Mouse (Mus musculus): ENCODE data around the gene Pgpep1l. TPM values are rescaled to one million over a fixed set of nuclear protein-coding genes. Genes with fewer than 3 reads are reported as not detected.
"Not testable (repeated sequence)": the region's sequence is repeated elsewhere in the genome, so short reads cannot be mapped to it uniquely, and the experiment has no call there.

The Pgpep1l gene
- polyA plus RNA-seq, 1 experiment from 2014 or later = not detected

DNA sequence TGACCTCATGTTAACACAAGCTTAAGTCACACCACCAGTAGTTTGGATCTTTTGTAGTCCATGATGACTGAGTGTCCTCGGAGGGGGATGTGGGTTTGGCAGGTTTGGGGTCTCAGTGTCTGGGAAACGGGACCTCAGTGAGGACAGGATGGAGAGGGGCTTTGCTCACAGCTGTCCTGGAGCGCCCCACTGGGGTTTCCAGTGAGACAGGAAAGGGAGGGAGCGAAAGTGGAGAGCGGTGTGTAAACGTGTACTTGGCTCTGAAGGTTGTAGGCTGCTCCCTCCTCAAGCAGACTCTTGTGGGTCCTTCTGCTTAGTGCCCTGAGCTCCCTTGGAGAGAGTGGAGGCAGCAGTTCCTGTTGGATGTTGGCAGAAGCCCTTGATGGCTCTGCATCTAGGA lies 14.9 kb upstream of the Pgpep1l start:
- no peak overlapping the region for H3K9ac ChIP-seq (ENCODE audit: low read depth, low read length)
- peaks cover 7% of the 10 kb centered on the region for H3K4me1 ChIP-seq (replicated peaks; ENCODE audit: control insufficient read depth, insufficient read depth, low read length)
- H3K4me2 ChIP-seq (replicated peaks; ENCODE audit: low read depth) = no peak overlapping the region
- no peak overlapping the region for H3K27ac ChIP-seq (ENCODE audit: low read depth, low read length)
- ATAC-seq = no peak
- no peaks in the 10 kb centered on the region for H3K36me3 ChIP-seq (ENCODE audit: control insufficient read depth, insufficient read depth)
- H3K27me3 ChIP-seq (replicated peaks; ENCODE audit: control insufficient read depth, insufficient read depth, low read length) = peaks cover 12% of the 10 kb centered on the region; the same call in 1 of the 2 replicates
- TF ChIP-seq CTCF (IDR thresholded peaks at IDR 0.05; ENCODE audit: low read depth) = no peak
- 72% methylated on average over 6 of the region's 6 CpGs for WGBS
- H3K4me3 ChIP-seq (ENCODE audit: low read depth, low read length) = no peak overlapping the region
- H3K9me3 ChIP-seq (ENCODE audit: control insufficient read depth) = no peaks in the 10 kb centered on the region

DNA sequence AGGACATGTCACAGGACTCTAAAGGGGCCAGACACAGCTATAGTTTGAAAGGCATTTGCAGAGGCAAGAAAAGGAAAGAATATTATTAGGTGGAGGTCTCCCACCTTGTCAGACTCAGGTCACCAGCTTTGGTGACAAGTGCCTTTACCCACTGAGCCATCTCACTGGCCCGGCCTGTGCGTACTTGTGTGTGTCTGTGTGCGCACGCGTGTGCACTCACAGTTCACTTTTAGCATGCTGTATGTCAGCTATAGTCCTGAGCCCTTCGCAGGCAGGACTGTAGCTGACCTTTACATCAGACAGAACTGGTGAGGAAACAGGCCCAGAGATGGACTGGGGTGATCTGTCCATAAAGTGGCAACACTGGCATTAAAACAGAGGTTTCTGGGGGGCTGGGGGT lies 14.4 kb upstream of the Pgpep1l start:
- no peak for TF ChIP-seq CTCF (IDR thresholded peaks at IDR 0.05; ENCODE audit: low read depth)
- Histone ChIP-seq H3K4me2 (replicated peaks; ENCODE audit: low read depth) (no peak overlapping the region), H3K27ac (ENCODE audit: low read depth, low read length) (no peak overlapping the region), H3K9ac (ENCODE audit: low read depth, low read length) (no peak overlapping the region), H3K4me1 (replicated peaks; ENCODE audit: control insufficient read depth, insufficient read depth, low read length) (peaks cover 7% of the 10 kb centered on the region), H3K4me3 (ENCODE audit: low read depth, low read length) (no peak overlapping the region), H3K27me3 (replicated peaks; ENCODE audit: control insufficient read depth, insufficient read depth, low read length) (peaks cover 12% of the 10 kb centered on the region; the same call in 1 of the 2 replicates), H3K36me3 (ENCODE audit: control insufficient read depth, insufficient read depth) (no peaks in the 10 kb centered on the region), H3K9me3 (ENCODE audit: control insufficient read depth) (no peaks in the 10 kb centered on the region)
- 95% methylated on average over 6 of the region's 6 CpGs for WGBS
- no peak for ATAC-seq

DNA sequence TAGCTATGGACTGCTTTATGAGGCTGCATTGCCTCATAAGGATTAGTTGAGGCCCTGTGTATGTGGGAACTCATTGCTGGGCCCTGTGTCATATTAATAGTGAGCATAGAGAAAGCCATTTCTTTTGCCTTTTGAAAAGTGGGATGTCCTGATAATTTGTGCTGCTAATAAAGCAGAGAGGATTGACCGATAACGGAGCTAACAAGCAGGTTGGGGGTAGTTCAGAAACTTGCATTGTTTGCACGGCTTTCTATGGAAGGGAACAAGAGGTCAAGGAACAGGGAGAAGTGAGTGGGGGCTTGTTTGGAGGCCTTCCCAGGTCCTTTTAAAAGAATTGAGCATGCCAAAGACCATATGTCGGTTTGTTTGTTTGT lies 13.9 kb upstream of the Pgpep1l start:
- H3K4me1 ChIP-seq (replicated peaks; ENCODE audit: control insufficient read depth, insufficient read depth, low read length) = peaks cover 7% of the 10 kb centered on the region
- no peak for TF ChIP-seq CTCF (IDR thresholded peaks at IDR 0.05; ENCODE audit: low read depth)
- WGBS = 70% methylated on average over 4 of the region's 4 CpGs
- no peak overlapping the region for H3K27ac ChIP-seq (ENCODE audit: low read depth, low read length)
- no peaks in the 10 kb centered on the region for H3K36me3 ChIP-seq (ENCODE audit: control insufficient read depth, insufficient read depth)
- no peak overlapping the region for H3K9ac ChIP-seq (ENCODE audit: low read depth, low read length)
- no peak for ATAC-seq
- H3K27me3 ChIP-seq (replicated peaks; ENCODE audit: control insufficient read depth, insufficient read depth, low read length) = peaks cover 12% of the 10 kb centered on the region; the same call in 1 of the 2 replicates
- no peak overlapping the region for H3K4me2 ChIP-seq (replicated peaks; ENCODE audit: low read depth)
- H3K9me3 ChIP-seq (ENCODE audit: control insufficient read depth) = no peaks in the 10 kb centered on the region
- no peak overlapping the region for H3K4me3 ChIP-seq (ENCODE audit: low read depth, low read length)

DNA sequence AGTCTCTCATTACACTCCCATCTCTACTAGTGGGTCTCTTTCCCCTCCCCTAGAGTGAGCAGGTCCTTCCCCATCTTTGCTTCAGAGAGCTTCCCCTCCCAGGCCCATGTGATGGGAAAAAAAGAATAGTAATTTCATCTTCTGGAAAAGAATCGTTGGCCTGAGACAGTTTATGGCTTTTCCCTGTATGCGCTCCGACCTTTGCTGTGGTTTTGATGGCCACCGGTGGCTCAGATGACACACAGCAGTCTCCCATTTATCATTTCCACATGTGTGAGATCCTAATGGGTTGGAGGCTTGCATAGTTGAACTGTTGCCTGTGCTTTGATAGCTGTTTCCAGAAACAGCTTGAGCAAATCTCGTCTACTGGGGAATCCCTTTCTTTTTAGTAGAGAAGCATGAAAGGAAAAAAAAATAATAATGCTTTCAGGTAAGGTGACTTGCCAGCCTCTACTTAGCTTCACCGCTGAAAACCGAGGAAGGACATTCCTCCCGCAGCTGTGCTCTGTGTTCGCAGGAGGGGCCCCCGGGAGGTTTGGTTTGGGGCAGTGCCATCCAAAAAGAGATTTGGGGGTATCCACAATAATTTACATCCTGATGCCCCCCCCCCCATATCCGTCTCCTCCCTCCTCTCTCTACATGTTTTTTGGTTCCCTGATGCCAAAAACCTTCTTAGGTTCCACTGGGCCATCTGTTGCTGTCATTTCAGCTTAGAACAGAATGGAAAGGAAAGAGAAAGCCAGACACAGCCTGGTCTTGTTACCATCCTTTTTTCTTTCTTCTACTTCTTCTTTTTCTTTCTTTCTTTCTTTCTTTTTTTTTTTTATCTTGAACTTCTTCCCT lies 13.2 kb upstream of the Pgpep1l start:
- no peaks in the 10 kb centered on the region for H3K9me3 ChIP-seq (ENCODE audit: control insufficient read depth)
- H3K27ac ChIP-seq (ENCODE audit: low read depth, low read length) = no peak overlapping the region
- no peak overlapping the region for H3K4me3 ChIP-seq (ENCODE audit: low read depth, low read length)
- no peak for TF ChIP-seq CTCF (IDR thresholded peaks at IDR 0.05; ENCODE audit: low read depth)
- H3K4me1 ChIP-seq (replicated peaks; ENCODE audit: control insufficient read depth, insufficient read depth, low read length) = peaks cover 7% of the 10 kb centered on the region
- no peak overlapping the region for H3K4me2 ChIP-seq (replicated peaks; ENCODE audit: low read depth)
- 48% methylated on average over 11 of the region's 11 CpGs for WGBS
- H3K27me3 ChIP-seq (replicated peaks; ENCODE audit: control insufficient read depth, insufficient read depth, low read length) = peaks cover 12% of the 10 kb centered on the region; the same call in 1 of the 2 replicates
- ATAC-seq = no peak
- no peaks in the 10 kb centered on the region for H3K36me3 ChIP-seq (ENCODE audit: control insufficient read depth, insufficient read depth)
- no peak overlapping the region for H3K9ac ChIP-seq (ENCODE audit: low read depth, low read length)

DNA sequence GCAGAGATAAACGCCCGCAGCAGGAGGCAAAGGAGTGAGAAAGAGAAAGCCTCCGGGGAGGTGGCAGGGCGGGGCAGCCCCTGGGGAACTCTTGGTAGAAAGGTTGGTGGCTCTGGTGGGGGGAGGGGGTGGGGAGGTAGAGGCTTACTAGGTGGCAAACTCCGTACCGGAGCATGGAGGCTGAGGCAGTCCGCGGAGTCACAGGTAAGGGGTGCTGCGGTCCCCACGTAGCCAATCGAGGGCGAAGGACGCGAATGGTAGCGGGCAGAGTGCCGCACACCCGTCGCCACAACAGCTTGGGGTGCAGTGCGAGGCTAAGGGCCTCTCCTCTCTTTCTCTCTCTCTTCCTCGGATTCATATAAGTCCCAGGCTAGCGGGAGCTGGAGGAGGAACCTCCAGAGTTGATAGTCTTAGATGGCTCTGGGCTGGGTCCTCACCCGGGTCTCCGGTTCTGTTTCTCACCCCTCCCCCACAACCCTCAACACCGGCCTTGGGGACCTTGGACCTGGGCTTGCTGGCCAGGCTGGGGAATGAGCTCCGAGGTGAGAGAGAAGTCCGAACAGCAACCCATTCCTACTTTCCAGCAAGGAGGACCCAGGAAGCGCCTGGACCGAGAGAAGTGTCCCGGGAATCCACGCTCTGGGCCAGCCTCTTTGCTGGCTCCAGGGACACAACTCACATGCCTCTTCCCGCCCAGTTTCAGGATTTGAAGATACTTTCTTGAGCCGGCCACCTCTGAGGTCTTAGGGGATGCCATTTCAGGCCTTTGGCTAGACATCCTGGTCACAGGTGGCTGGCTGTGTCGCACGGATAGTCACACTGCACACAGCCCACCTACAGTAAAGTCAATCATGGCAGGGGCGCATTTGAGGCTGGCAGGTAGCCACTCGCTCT lies 12.1 kb upstream of the Pgpep1l start:
- Histone ChIP-seq H3K27me3 (replicated peaks; ENCODE audit: control insufficient read depth, insufficient read depth, low read length) (peaks cover 12% of the 10 kb centered on the region; the same call in 1 of the 2 replicates), H3K27ac (ENCODE audit: low read depth, low read length) (no peak overlapping the region), H3K4me2 (replicated peaks; ENCODE audit: low read depth) (peak overlapping the region; percentile 82), H3K36me3 (ENCODE audit: control insufficient read depth, insufficient read depth) (no peaks in the 10 kb centered on the region), H3K9me3 (ENCODE audit: control insufficient read depth) (no peaks in the 10 kb centered on the region), H3K9ac (ENCODE audit: low read depth, low read length) (peak overlapping the region; percentile 18; the same call in 1 of the 2 replicates), H3K4me3 (ENCODE audit: low read depth, low read length) (peak overlapping the region; percentile 39), H3K4me1 (replicated peaks; ENCODE audit: control insufficient read depth, insufficient read depth, low read length) (peaks cover 7% of the 10 kb centered on the region)
- WGBS = 14% methylated on average over 36 of the region's 36 CpGs
- no peak for TF ChIP-seq CTCF (IDR thresholded peaks at IDR 0.05; ENCODE audit: low read depth)
- ATAC-seq = peak; percentile 61

DNA sequence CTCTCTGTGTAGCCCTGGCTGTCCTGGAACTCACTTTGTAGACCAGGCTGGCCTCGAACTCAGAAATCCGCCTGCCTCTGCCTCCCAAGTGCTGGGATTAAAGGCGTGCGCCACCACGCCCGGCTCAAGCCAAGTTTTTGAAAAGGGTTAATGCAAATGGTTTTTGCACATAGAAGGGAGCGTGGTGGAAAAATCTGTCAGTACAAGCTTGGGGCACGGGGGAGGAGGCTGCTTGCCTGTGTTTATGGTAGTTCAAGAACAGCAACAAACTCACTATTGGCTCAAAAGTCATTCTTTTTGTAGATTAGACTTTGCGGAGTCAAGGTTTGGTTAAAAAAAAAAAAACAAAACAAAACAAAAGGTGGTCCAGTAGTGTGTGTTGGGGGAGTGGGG lies 11.4 kb upstream of the Pgpep1l start:
- peak overlapping the region; percentile 18; the same call in 1 of the 2 replicates for H3K9ac ChIP-seq (ENCODE audit: low read depth, low read length)
- not testable (repeated sequence) for H3K4me1 ChIP-seq (replicated peaks; ENCODE audit: control insufficient read depth, insufficient read depth, low read length)
- WGBS = 49% methylated on average over 7 of the region's 9 CpGs

More for the DNA sequence above, 11.4 kb upstream of the Pgpep1l start:
- H3K9me3 ChIP-seq (ENCODE audit: control insufficient read depth); H3K27ac ChIP-seq (ENCODE audit: low read depth, low read length); H3K36me3 ChIP-seq (ENCODE audit: control insufficient read depth, insufficient read depth); ATAC-seq: not testable (repeated sequence)
- peak overlapping the region; percentile 39 for H3K4me3 ChIP-seq (ENCODE audit: low read depth, low read length)
- H3K27me3 ChIP-seq (replicated peaks; ENCODE audit: control insufficient read depth, insufficient read depth, low read length) = peaks cover 12% of the 10 kb centered on the region; the same call in 1 of the 2 replicates
- H3K4me2 ChIP-seq (replicated peaks; ENCODE audit: low read depth) = peak overlapping the region; percentile 82

All from intestine, postnatal 0 days (tissue).